Mouse (Mus musculus): ENCODE measurements around the gene Parpbp.

Parpbp gene

DNA sequence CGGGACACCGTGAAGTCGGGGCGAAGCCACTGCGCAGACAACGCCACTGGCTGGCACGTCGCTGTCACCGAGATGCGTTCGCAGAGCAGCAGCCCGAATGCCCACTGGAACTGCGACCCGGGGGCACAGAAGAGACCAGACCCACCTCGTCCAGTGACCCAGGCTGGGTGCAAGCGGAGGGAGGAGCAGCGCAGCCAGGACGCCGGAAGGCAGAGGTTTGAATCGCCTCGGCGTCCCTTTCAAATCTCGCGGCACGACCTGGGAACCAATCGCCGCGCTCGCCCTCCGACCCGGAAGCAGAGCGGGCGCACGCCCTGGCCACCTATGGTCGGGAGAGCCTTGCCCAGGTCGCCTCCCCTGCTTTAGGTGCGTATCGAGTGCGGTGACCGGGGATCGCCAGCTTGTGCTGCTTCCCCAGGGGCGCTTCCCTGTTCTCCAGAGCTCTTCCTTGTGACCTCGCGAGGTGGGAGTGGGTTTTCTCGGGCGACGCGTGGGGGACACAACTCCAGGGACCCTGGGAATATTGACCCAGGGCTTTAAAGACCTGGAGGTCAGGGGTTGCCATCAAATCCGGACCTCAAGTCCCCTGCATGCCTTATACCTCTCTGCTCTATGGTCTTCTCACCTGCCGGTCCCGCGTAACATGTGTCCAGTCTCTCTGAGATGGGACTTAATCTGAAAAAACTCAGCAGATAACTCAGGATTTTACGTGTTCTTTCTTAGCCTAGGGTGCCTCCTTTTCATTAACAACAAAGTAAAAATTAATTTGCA lies at the start of gene Parpbp, which contains the start of gene Nup37:
Gene Parpbp, minus strand, starts transcription at position 235 of the 771 bp plus-strand sequence.
Gene Nup37, plus strand, starts transcription at position 286 of the 771 bp plus-strand sequence.
- peak; percentile 87 for DNase-seq (ENCODE audit: low spot score)

DNA sequence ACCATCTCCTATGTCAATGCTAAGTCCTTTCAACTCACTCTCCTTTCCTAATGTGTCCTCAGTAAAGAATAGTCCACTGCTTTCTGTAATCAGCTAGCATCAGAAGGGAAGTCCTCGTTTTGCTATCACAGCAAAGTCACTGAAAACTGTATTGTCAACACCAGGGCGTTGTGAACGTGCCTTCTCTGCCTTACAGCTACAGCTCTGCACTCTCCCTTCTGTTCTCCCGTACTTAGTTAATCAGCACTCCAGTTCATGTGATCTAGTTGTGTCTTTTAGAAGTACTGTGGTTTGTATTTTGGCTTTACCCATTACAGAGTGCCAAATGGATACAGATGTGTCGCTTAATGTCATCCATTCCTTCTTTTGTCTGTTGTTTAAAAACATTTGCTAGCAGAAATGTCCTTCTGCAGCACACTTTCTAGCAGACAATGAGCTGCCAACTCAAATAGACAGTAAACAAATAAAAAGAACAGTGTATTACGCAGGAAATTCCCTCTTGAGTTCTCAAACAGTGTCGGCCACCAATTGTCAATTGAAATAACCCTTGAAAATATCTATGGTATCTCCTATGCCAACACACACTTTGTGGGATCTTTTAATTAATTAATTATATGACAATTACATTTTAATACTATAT lies 20.8 kb upstream of the Parpbp start:
- DNase-seq (ENCODE audit: low spot score), result no peak

DNA sequence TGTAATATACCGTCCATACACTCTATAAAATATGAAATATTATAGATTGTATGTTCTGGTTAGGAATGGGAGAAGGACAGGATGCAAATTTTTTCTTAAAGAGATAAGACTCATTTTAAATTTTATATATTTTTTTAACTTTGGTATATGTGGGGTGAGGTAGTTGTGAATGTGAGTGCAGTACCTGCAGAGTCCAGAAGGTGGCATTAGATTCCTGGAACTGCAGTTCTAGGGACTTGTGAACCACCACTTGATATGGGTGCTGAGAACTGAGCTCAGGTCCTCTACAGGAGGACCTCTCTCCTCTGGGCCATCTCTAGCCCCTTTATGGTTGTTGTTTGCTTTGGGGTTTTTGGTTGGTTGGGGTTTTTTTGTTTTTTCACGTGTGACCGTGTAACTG lies 19.4 kb upstream of the Parpbp start:
- DNase-seq (ENCODE audit: low spot score), result peak; percentile 17

DNA sequence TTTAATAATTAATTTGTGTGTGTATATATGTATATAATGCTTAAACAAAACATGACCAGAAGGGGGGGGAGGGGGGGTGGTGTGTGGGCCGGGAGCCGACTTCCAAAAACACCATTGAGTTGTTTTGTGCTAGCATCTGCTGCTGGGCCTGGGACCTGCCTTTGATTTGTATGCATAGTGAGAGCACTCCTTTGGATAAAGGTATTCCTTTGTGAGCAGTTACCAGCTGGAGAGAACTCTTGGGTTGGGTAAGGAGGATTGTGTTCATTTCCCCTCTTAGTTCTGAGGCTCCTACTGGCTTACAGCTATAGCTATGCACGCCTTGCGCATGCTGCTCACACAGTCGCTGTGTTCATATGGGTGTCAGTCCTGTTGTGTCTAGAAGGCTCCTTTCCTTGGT lies 15.9 kb upstream of the Parpbp start:
- no peak for DNase-seq (ENCODE audit: low spot score)

DNA sequence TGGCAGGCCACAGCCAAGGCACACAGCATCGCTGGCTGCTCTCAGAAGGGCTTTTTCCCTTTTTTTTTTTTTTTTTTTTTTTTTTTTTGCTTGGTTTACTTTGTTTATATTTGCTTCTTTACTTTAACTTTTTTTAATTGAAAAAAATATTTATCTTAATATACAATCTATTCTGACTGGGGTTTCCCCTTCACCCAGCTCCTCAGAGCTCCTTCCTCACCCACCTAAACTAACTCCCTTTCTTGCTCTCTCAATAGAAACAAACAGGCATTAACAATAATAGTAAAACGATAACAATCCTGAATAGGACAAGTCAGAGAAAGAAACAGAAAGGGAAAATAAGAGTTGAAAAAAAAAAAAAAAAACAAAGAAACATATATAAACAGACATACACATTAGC lies 15.4 kb upstream of the Parpbp start:
- no peak for DNase-seq (ENCODE audit: low spot score)

- no peak for DNase-seq (ENCODE audit: low spot score)
Measured at GRCm38 (mm10) chr10:88151658-88152057, 4.9 kb upstream of the Parpbp start.

GRCm38 (mm10) chr10:88150381-88150780 lies 3.6 kb upstream of the Parpbp start:
- no peak for DNase-seq (ENCODE audit: low spot score)

DNA sequence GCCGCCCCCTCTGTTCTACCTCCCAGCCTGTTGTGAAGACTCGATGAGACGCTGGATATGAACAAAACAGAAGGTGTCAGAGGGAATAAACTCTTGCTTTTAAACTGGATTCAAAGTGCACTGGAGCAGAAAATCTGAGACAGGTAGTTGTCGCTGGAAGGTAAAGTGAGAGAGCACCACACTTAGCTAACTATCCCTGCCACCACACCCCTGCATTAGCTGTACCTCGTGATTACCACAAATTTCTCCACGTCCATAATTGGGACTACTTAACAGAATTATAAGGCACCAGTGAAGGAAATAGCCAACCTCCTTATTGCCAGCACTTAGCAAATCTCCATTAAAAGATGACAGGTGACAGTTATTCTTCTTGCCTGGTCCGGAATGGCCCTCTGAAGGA lies 554 bp downstream of the Parpbp start:
- no peak for DNase-seq (ENCODE audit: low spot score)

GRCm38 (mm10) chr10:88135630-88136029 lies 11.1 kb downstream of the Parpbp start:
- no peak for DNase-seq (ENCODE audit: low spot score)

DNA sequence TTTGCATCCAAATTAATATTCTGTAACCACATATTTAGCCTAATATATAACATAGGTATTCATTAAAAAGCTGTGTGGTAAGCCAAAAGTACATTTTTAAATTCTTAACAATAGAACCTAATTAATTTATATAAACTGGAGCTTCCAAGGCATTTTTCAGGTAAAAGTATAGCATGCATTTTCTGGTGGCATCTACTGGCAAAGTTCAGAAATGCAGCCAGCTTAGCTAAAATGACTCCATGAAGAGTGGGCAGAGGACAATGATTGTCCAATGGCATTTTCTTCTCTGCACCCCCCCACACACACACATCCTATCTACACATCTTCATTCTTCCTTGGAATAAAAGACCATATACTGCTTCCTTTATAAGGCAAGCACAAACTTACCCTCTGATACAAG lies 27.0 kb downstream of the Parpbp start:
- DNase-seq (ENCODE audit: low spot score), result no peak

GRCm38 (mm10) chr10:88113290-88113689 lies 33.5 kb downstream of the Parpbp start:
- no peak for DNase-seq (ENCODE audit: low spot score)

- DNase-seq (ENCODE audit: low spot score), result no peak
Measured at GRCm38 (mm10) chr10:88106169-88106568, 40.6 kb downstream of the Parpbp start.

DNA sequence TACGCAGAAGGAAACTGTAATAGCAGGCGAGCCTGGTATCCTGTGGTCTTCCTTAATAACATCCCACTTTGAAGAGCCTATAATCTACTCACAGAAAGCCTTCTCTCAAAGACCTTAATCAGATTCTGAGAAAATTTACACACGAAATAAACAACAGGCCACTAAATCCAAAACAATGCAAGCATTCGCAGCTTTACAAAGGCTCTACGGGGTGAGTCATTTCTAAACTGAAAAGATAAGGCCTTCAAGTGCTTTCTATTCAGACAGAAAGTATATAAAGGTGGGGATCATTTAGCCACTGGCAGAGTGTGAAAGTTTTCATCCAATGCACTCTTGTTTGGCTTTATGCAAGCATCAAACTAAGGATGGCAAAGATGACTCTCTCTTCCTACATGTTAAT lies 56.0 kb downstream of the Parpbp start, which contains the start of gene Pmch:
Gene Pmch, plus strand, starts transcription at position 301 of the 400 bp plus-strand sequence.
- no peak for DNase-seq (ENCODE audit: low spot score)

GRCm38 (mm10) chr10:88067377-88067776 lies 79.4 kb downstream of the Parpbp start:
- no peak for DNase-seq (ENCODE audit: low spot score)

DNA sequence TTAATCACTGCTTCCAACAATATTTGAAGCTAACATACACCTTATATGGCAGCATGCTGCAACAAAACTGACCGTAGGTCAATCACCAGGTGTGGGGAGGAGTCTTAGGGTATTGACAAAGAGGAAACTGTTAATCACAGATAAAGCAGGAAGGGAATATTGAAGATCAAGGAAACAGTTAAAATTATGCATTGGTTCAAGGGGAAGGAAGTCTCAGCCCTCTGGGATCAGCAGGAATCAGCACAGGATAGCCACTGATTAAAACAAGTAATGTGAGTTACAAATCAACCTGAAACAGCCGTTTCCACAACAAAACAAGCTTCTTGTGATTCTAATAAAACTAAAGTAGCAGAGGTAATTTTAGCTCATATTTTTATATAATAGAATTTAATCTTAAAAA lies 81.9 kb downstream of the Parpbp start:
- DNase-seq (ENCODE audit: low spot score), result no peak

- DNase-seq (ENCODE audit: low spot score), result no peak
Measured at GRCm38 (mm10) chr10:88063436-88063835, 83.3 kb downstream of the Parpbp start.

DNA sequence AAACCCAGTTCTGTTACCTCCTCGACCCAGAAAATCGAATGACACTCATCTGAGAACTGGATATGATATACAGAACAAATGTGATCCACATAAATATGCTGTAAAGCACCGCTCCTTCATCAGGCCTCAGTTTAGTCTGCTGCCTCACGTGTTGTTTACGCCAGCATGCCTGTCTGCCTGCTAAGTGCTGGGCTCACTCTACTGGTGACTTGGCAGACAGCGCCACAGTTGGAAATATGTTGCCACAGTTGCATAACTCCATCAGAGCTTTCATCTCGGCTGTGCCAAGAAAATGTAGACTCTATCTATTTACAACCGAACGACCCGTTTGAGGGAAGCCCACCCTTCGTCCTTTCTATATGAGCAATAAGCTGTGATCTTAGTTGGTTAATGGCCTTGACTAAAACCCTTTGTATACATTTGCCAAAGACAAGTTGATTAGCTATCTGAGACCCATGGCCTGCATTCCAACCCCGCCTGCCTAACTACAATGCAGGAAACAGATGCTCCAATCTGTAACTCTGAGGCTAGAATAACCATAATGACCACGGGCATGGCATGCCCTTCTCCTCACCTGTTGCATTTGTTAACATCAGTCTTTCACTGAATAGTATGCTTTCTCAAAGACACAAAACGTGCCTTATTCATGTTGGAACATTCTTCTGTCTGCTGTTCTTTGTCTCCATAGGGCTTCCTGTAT lies 89.6 kb downstream of the Parpbp start:
- DNase-seq (ENCODE audit: low spot score), result no peak

DNA sequence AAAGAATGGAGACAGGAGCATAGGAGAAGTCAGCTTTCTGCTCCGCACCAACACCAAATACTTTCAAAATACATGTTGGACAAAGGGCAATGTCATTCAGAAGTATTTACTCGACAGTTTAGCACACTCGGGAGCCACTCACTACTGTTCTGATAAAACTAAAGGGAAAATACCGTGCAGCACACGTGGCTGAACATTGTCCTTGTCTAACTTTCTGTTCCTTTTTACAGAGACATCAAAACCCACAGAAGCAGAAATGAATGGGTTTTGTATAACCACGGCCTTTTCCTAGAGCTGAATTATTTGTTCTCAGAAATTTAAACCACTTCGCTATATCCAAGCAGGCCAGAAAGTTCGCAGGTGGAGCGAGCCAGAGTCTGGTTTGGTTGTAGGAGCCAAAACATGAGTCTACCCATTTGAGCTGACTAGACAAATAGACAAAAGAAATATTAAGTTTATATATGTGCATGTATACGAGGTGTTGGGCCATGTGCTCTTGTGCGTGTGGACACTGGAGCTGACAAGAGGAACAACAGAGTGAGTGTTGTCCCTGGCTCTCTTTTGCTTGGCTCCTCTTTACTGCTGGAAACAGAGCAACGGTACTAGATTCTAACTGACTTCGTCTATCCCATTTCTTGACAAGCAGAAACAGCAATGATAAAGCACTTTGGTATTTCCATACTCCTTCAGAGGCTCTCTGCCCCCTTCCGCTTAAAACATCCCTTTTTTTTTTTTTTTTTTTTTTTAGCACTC lies 92.3 kb downstream of the Parpbp start:
- no peak for DNase-seq (ENCODE audit: low spot score)

GRCm38 (mm10) chr10:88046098-88046771 lies 100.5 kb downstream of the Parpbp start:
- no peak for DNase-seq (ENCODE audit: low spot score)

GRCm38 (mm10) chr10:88044297-88044696 lies 102.4 kb downstream of the Parpbp start:
- no peak for DNase-seq (ENCODE audit: low spot score)
